Mouse (Mus musculus): Measurements from ENCODE around the gene Pde4d. TPM values are rescaled to one million over a fixed set of nuclear protein-coding genes. Genes with fewer than 3 reads are reported as not detected.

Gene Pde4d
- polyA plus RNA-seq, 1 experiment from 2014 or later: 19.0 TPM

DNA sequence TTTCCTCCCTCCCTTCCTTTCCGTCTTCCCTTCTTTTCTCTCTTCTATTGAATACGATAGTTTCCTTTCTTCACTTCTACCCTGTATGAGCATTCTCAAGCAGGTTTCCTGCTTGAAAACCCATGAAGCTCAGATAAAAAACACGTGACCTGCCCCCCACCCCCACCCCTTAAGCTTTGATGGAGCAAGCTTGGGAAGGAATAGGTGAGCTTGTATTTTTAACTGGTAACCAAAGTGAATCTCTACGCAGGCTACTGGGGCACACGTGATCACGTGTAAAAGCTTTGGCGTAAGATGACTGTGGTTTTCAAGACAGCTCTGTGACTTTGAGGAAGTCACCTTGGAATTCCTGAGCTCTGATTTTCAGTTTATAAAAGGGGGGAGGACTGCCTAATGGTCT is 1388.2 kb downstream of the Pde4d start:
- Histone ChIP-seq H3K9me3 (ENCODE audit: control insufficient read depth, low read length) (no peaks in the 10 kb centered on the region), H3K27ac (ENCODE audit: low read depth, low read length) (no peak overlapping the region), H3K27me3 (replicated peaks; ENCODE audit: control insufficient read depth, insufficient read depth, low read length) (no peaks in the 10 kb centered on the region), H3K4me3 (ENCODE audit: low read depth, low read length) (no peak overlapping the region), H3K4me1 (replicated peaks; ENCODE audit: control insufficient read depth, insufficient read depth, low read length) (no peaks in the 10 kb centered on the region), H3K4me2 (no peak overlapping the region), H3K9ac (ENCODE audit: low read depth, low read length) (no peak overlapping the region), H3K36me3 (ENCODE audit: control insufficient read depth, insufficient read depth, low read length) (no peaks in the 10 kb centered on the region)
- 86% methylated on average over 7 of the region's 7 CpGs for WGBS
- ATAC-seq (replicated peaks; ENCODE audit: low FRiP score): no peak
- no peak for DNase-seq (ENCODE audit: low spot score)

DNA sequence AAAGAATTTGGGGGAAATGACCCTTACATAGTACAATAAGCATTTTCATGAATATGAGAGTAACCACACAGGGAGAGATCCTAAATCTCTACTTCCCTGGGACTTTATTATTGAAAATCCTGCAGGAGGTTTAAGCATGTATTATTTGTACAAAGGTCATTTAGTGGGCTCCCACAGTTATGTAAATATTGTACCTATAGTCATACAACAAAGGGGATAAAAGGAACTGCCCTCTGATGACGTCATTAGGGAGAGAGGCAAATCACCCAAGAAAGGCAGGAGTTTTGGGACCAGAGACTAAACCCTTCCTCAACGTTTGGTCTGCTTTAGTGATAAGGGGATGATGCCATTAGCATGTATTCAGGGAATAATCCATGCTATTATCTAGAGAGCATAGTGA is 1390.5 kb downstream of the Pde4d start:
- H3K9me3 ChIP-seq (ENCODE audit: control insufficient read depth, low read length): no peaks in the 10 kb centered on the region
- H3K4me1 ChIP-seq (replicated peaks; ENCODE audit: control insufficient read depth, insufficient read depth, low read length): no peaks in the 10 kb centered on the region
- no peak overlapping the region for H3K9ac ChIP-seq (ENCODE audit: low read depth, low read length)
- H3K27ac ChIP-seq (ENCODE audit: low read depth, low read length): no peak overlapping the region
- no peak overlapping the region for H3K4me2 ChIP-seq
- no peak overlapping the region for H3K4me3 ChIP-seq (ENCODE audit: low read depth, low read length)
- no peaks in the 10 kb centered on the region for H3K27me3 ChIP-seq (replicated peaks; ENCODE audit: control insufficient read depth, insufficient read depth, low read length)
- no peaks in the 10 kb centered on the region for H3K36me3 ChIP-seq (ENCODE audit: control insufficient read depth, insufficient read depth, low read length)
- no peak for DNase-seq (ENCODE audit: low spot score)
- 33% methylated on average over 2 of the region's 2 CpGs for WGBS
- ATAC-seq (replicated peaks; ENCODE audit: low FRiP score): no peak

DNA sequence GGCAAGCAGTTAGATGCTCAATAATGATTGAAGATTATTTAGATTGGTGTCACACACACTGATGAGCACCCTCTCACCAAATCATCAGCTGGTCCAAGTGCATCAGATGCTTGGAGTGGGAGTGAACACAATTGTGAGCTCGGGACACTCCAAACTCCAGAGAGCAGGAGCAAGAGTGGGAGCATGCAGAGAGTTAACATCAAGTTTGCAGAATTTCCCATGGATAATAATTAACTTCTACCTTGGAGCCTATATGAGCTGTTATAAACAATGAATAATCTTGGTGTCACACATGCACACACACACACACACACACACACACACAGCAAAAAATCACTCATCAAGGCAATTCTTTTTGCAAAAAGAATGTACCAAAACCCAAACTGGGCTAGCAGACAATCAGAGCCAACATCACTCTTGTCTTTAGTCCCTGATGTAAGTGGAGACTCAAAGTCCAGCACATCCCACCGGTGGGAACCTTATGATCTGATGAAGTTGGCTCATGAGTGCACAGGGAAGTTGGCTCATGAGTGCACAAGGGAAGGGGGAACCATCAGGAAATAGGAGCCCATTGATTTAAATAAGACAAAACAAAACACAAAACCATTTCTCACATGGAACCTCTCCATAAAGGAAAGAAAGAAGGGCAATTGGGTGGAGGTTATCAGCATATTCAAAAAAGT is 1391.5 kb downstream of the Pde4d start:
- WGBS: 80% methylated on average over 2 of the region's 2 CpGs
- H3K4me1 ChIP-seq (replicated peaks; ENCODE audit: control insufficient read depth, insufficient read depth, low read length): no peaks in the 10 kb centered on the region
- no peak overlapping the region for H3K9ac ChIP-seq (ENCODE audit: low read depth, low read length)
- H3K27ac ChIP-seq (ENCODE audit: low read depth, low read length): no peak overlapping the region
- ATAC-seq (replicated peaks; ENCODE audit: low FRiP score) (no peak), DNase-seq (ENCODE audit: low spot score) (no peak)
- no peak overlapping the region for H3K4me3 ChIP-seq (ENCODE audit: low read depth, low read length)
- no peak overlapping the region for H3K4me2 ChIP-seq
- H3K9me3 ChIP-seq (ENCODE audit: control insufficient read depth, low read length): no peaks in the 10 kb centered on the region
- no peaks in the 10 kb centered on the region for H3K27me3 ChIP-seq (replicated peaks; ENCODE audit: control insufficient read depth, insufficient read depth, low read length)
- H3K36me3 ChIP-seq (ENCODE audit: control insufficient read depth, insufficient read depth, low read length): no peaks in the 10 kb centered on the region

DNA sequence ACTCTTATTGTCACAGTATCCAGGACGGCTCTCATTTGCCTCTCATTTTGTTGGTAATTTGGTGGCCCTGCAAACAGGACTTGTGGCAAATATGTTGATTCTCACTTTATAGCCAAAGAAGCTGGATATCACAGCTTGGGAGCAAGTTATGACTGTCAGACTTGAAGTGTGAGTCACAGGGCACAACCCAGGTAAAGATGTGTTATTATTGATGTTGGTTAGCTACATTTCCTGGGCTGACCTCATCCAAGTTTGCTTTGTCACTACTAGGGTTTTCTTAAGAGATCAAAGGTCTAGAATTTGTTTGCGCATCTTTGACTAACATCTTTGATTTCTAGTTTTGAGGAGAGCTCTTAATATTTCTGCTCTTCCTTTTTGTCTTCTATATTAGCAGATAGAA is 1393.2 kb downstream of the Pde4d start:
- DNase-seq (ENCODE audit: low spot score) (no peak), ATAC-seq (replicated peaks; ENCODE audit: low FRiP score) (no peak)
- Histone ChIP-seq H3K4me3 (ENCODE audit: low read depth, low read length) (no peak overlapping the region), H3K36me3 (ENCODE audit: control insufficient read depth, insufficient read depth, low read length) (no peaks in the 10 kb centered on the region), H3K9ac (ENCODE audit: low read depth, low read length) (no peak overlapping the region), H3K27ac (ENCODE audit: low read depth, low read length) (no peak overlapping the region), H3K27me3 (replicated peaks; ENCODE audit: control insufficient read depth, insufficient read depth, low read length) (no peaks in the 10 kb centered on the region), H3K9me3 (ENCODE audit: control insufficient read depth, low read length) (no peaks in the 10 kb centered on the region), H3K4me1 (replicated peaks; ENCODE audit: control insufficient read depth, insufficient read depth, low read length) (no peaks in the 10 kb centered on the region), H3K4me2 (no peak overlapping the region)
- 89% methylated on average over 2 of the region's 2 CpGs for WGBS

DNA sequence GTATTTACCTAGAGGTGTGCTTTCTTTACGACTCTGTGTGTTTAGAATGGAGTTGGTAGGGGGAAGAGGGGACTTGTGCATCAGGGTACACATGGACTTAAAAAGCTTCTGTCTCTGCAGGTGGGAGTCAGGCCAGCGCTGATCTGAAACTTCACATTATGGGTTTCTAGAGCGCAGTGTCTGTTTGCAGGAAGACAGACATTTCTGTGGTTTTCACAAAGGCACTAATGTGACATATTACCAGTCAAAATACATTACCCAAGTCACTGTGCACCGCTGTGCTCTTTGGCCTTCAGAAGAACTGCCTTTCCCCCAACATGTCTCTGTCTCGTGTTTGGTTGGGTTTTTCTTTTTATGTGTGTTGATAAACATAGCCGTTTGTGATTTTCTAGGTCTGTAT is 1395.1 kb downstream of the Pde4d start:
- Histone ChIP-seq H3K4me2 (no peak overlapping the region), H3K4me3 (ENCODE audit: low read depth, low read length) (no peak overlapping the region), H3K9me3 (ENCODE audit: control insufficient read depth, low read length) (no peaks in the 10 kb centered on the region), H3K9ac (ENCODE audit: low read depth, low read length) (no peak overlapping the region), H3K36me3 (ENCODE audit: control insufficient read depth, insufficient read depth, low read length) (no peaks in the 10 kb centered on the region), H3K27ac (ENCODE audit: low read depth, low read length) (no peak overlapping the region), H3K27me3 (replicated peaks; ENCODE audit: control insufficient read depth, insufficient read depth, low read length) (no peaks in the 10 kb centered on the region), H3K4me1 (replicated peaks; ENCODE audit: control insufficient read depth, insufficient read depth, low read length) (no peaks in the 10 kb centered on the region)
- WGBS: 80% methylated on average over 6 of the region's 6 CpGs
- DNase-seq (ENCODE audit: low spot score): no peak
- no peak for ATAC-seq (replicated peaks; ENCODE audit: low FRiP score)

DNA sequence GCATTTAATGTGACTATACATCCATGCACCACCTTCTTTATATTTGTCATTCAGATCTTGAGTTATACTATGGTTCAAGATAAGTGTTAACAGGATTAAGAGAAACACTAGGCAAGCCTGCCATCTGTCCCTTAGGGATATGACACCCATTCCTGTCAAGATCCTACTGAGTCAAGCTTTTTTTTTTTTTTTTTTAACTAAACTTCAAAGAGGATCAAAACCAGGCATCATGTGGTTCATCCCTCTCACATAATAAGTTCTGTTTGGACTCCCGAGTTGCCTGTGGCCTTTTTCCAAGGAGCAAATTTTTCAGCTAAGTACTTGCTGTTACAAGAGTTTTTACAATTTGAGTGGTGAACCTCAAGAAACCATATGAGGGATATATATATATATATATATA is 1414.1 kb downstream of the Pde4d start:
- DNase-seq (ENCODE audit: low spot score): no peak
- H3K4me3 ChIP-seq (ENCODE audit: low read depth, low read length): no peak overlapping the region
- H3K27ac ChIP-seq (ENCODE audit: low read depth, low read length): no peak overlapping the region
- WGBS: 63% methylated on average over 1 of the region's 1 CpGs
- ATAC-seq (replicated peaks; ENCODE audit: low FRiP score): no peak
- H3K27me3 ChIP-seq (replicated peaks; ENCODE audit: control insufficient read depth, insufficient read depth, low read length): no peaks in the 10 kb centered on the region
- H3K9me3 ChIP-seq (ENCODE audit: control insufficient read depth, low read length): no peaks in the 10 kb centered on the region
- no peaks in the 10 kb centered on the region for H3K36me3 ChIP-seq (ENCODE audit: control insufficient read depth, insufficient read depth, low read length)
- H3K4me2 ChIP-seq: no peak overlapping the region
- H3K4me1 ChIP-seq (replicated peaks; ENCODE audit: control insufficient read depth, insufficient read depth, low read length): no peaks in the 10 kb centered on the region
- H3K9ac ChIP-seq (ENCODE audit: low read depth, low read length): no peak overlapping the region

DNA sequence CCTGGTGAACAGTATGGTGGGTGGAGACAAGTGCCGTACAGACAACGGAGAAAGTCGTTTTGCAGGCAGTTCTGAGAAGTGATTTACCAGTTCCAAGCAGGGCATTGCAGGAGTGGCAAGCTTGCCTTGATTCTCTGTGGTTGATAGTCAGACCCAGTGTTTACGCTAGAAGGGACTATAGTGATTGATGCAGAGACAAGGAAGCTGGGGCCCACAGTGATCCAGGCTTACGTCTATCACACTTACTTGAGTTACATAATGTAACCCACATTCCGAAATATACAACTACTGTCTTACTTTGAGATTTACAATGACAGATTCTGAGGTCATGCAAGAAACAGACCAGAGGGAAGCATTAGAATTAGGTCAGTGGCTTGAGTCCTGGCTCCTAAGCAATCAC is 1414.6 kb downstream of the Pde4d start:
- Histone ChIP-seq H3K9ac (ENCODE audit: low read depth, low read length) (no peak overlapping the region), H3K9me3 (ENCODE audit: control insufficient read depth, low read length) (no peaks in the 10 kb centered on the region), H3K4me2 (no peak overlapping the region), H3K4me3 (ENCODE audit: low read depth, low read length) (no peak overlapping the region), H3K27ac (ENCODE audit: low read depth, low read length) (no peak overlapping the region), H3K4me1 (replicated peaks; ENCODE audit: control insufficient read depth, insufficient read depth, low read length) (no peaks in the 10 kb centered on the region), H3K36me3 (ENCODE audit: control insufficient read depth, insufficient read depth, low read length) (no peaks in the 10 kb centered on the region), H3K27me3 (replicated peaks; ENCODE audit: control insufficient read depth, insufficient read depth, low read length) (no peaks in the 10 kb centered on the region)
- no peak for ATAC-seq (replicated peaks; ENCODE audit: low FRiP score)
- 72% methylated on average over 6 of the region's 6 CpGs for WGBS
- DNase-seq (ENCODE audit: low spot score): no peak

DNA sequence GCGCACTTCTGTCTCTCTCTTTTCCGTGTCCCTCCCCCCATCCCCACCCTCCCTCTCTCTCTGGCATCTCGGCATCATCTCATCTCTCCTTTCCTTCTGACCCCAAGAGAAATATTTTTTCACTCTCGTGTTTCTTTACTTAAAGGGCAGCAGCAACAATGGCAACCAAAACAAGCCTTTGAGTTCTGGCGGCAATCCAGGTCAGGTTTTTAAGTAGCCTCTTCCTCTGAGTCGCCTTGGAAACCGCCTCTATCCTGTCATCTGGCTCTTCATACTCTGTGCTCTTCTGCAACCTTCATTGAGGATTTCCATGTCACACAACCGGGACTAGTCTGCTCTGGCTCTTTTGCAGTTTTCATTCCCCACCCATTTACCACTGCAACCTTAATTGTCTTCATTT is 1430.6 kb downstream of the Pde4d start:
- no peak for ATAC-seq (replicated peaks; ENCODE audit: low FRiP score)
- no peak overlapping the region for H3K4me3 ChIP-seq (ENCODE audit: low read depth, low read length)
- H3K36me3 ChIP-seq (ENCODE audit: control insufficient read depth, insufficient read depth, low read length): no peaks in the 10 kb centered on the region
- WGBS: 78% methylated on average over 8 of the region's 8 CpGs
- no peak overlapping the region for H3K27ac ChIP-seq (ENCODE audit: low read depth, low read length)
- no peak overlapping the region for H3K9ac ChIP-seq (ENCODE audit: low read depth, low read length)
- H3K4me2 ChIP-seq: no peak overlapping the region
- no peaks in the 10 kb centered on the region for H3K9me3 ChIP-seq (ENCODE audit: control insufficient read depth, low read length)
- H3K27me3 ChIP-seq (replicated peaks; ENCODE audit: control insufficient read depth, insufficient read depth, low read length): no peaks in the 10 kb centered on the region
- no peak for DNase-seq (ENCODE audit: low spot score)
- no peaks in the 10 kb centered on the region for H3K4me1 ChIP-seq (replicated peaks; ENCODE audit: control insufficient read depth, insufficient read depth, low read length)

DNA sequence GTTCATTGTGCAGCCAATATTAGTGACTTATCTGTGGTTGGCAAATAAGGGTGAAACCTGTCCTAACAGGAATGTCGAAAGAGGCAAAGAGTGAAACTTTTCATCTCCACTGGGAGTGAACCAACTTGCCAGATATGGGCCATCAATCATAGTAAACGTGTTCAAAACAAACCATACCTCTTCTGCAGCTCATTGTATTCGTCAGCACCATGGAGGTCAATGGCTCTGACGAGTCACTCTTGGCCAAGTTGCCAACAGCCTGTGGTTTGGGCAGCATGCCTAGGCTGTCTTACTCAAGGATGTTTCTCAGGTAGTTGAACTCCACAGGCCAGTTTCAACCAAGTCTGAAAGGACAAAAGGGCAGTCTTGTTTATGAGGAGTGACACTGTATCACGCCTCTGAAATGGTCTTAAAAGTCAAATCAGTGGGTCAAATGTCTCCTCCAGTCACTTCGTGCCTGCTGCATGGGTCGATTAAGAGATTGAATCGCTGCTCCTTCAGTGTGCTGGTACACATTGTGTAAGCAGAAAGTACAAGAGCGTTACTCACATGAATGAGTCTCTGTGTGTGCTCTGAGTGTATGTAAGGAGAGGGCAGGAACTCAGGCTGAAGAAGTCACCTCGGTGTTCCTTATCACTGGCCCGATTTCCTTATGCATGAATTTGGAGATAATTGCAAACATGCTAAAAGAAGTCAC is 1431.6 kb downstream of the Pde4d start:
- 80% methylated on average over 11 of the region's 11 CpGs for WGBS
- DNase-seq (ENCODE audit: low spot score) (no peak), ATAC-seq (replicated peaks; ENCODE audit: low FRiP score) (no peak)
- H3K27me3 ChIP-seq (replicated peaks; ENCODE audit: control insufficient read depth, insufficient read depth, low read length): no peaks in the 10 kb centered on the region
- H3K9me3 ChIP-seq (ENCODE audit: control insufficient read depth, low read length): no peaks in the 10 kb centered on the region
- H3K4me1 ChIP-seq (replicated peaks; ENCODE audit: control insufficient read depth, insufficient read depth, low read length): no peaks in the 10 kb centered on the region
- H3K4me3 ChIP-seq (ENCODE audit: low read depth, low read length): no peak overlapping the region
- H3K27ac ChIP-seq (ENCODE audit: low read depth, low read length): no peak overlapping the region
- H3K4me2 ChIP-seq: no peak overlapping the region
- H3K36me3 ChIP-seq (ENCODE audit: control insufficient read depth, insufficient read depth, low read length): no peaks in the 10 kb centered on the region
- no peak overlapping the region for H3K9ac ChIP-seq (ENCODE audit: low read depth, low read length)
